Mouse (Mus musculus) kidney, adult 2 months (tissue): ENCODE results near the gene Dhx33. TPM values are rescaled to one million over a fixed set of nuclear protein-coding genes. Genes with fewer than 3 reads are reported as not detected.

Experiments
- DNase-seq: peaks from one replicate; pipeline ENCODE4 v3.0.0; 2021
- H3K27ac ChIP-seq: fragments of 200-500 bp; 2 replicates; pipeline ENCODE4 v1.5.1; 2012; ENCODE audit warnings: low read depth, low read length, control low read depth, inconsistent platforms; ENCODE audit not compliant: insufficient read depth
- H3K27me3 ChIP-seq: fragments of 200-500 bp; replicated peaks from 2 replicates; pipeline ENCODE4 v1.6.1; 2012; ENCODE audit warnings: mild to moderate bottlenecking, moderate library complexity, low read length, inconsistent platforms; ENCODE audit not compliant: control insufficient read depth, insufficient read depth
- H3K36me3 ChIP-seq: fragments of 200-500 bp; 2 replicates; pipeline ENCODE4 v1.6.1; 2012; ENCODE audit warnings: mild to moderate bottlenecking, moderate library complexity, low read length, inconsistent platforms; ENCODE audit not compliant: control insufficient read depth, insufficient read depth
- H3K4me1 ChIP-seq: fragments of 200-500 bp; 2 replicates; pipeline ENCODE4 v1.6.1; 2011; ENCODE audit warnings: low read length; ENCODE audit not compliant: control insufficient read depth, insufficient read depth
- H3K4me3 ChIP-seq: fragments of 200-500 bp; 2 replicates; pipeline ENCODE4 v1.5.1; 2011; ENCODE audit warnings: mild to moderate bottlenecking, low read depth, low read length, control low read depth; ENCODE audit not compliant: insufficient read depth
- CTCF ChIP-seq: fragments of 200-500 bp; conservative IDR thresholded peaks from 2 replicates; pipeline ENCODE4 v1.5.1; 2011; ENCODE audit warnings: low read depth, mild to moderate bottlenecking, control low read depth, low read length, moderate library complexity, mixed read lengths; ENCODE audit not compliant: insufficient read depth, insufficient read length
- POLR2A ChIP-seq: fragments of 200-500 bp; IDR thresholded peaks from one replicate; pipeline ENCODE4 v1.6.1; 2011; ENCODE audit warnings: low read depth, low read length, control low read depth
- WGBS: fragments of 180-500 bp; shearing (Covaris S2); methylation state at CpG from one replicate; pipeline ENCODE4 v1.1.7; 2018; 5-methylcytosine and 5-hydroxymethylcytosine counted together
- polyA plus RNA-seq: library from polyadenylated mRNA; depleted of rRNA; stranded (reverse); fragments of >200 nt; gene quantifications from 2 replicates; pipeline ENCODE4 v1.2.3, GENCODE M21; 2012

Gene Dhx33
- polyA plus RNA-seq, 1 experiment = 14.9 TPM

DNA sequence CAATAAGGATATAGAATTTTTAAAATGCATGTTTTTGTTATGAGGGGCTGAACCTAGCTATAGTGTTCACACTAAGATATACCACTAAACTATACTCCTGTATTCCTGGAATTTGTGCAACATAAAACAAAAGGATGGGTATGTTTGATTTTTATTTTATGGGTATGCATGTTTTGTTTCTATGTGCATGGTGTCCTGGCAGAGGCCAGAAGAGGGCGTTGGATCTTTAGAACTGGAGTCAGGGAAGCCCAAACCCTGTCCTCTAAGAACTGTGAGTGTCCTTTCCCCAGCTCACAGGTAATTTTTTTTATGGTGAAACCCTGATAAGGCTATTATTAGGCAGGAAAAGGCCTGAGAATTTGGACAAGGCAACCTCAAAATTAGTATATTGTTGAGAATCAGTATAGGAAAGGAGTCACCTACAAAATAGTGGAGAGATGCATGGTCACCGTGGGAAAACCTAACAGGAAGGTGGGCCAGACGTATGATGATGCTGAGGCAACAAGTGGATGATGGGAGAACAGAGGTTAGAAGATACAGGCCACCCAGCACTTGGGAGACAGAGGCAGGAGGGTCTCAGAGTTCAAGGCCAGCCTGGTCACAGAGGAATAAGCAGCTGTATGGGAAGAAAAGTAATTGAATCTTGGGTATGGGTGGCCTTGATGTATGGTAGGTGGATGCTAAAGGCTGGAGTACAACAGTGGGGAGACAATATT is 25.3 kb upstream of the Dhx33 start:
- Histone ChIP-seq H3K4me1 (no peaks in the 10 kb centered on the region), H3K4me3 (no peak overlapping the region), H3K36me3 (peaks cover 5% of the 10 kb centered on the region), H3K27ac (no peak overlapping the region), H3K27me3 (no peaks in the 10 kb centered on the region)
- no peak for DNase-seq
- no peak for TF ChIP-seq POLR2A
- 76% methylated on average over 3 of the region's 3 CpGs for WGBS

DNA sequence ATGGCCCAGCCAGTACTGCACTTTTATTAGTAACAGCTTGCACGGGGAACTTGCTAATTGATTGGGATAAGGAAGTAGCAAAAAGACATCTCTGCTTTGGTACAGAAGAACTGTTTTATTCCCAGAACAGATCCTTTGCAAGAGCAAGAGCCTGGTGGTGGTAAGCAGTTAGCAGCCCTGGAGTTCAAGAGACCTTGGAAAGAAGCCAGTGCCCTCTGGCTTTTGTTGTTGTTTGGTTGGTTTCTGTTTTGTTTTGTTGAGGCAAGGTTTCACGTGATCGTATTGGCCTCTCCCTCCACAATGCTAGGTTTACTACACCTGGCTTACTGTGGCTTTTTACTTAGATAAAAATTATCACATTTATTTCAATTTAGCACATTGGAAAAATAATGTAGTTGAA is 24.0 kb upstream of the Dhx33 start:
- Histone ChIP-seq H3K27me3 (no peaks in the 10 kb centered on the region), H3K4me3 (no peak overlapping the region), H3K36me3 (peaks cover 5% of the 10 kb centered on the region), H3K27ac (no peak overlapping the region), H3K4me1 (no peaks in the 10 kb centered on the region)
- DNase-seq = peak; percentile 10
- TF ChIP-seq POLR2A = no peak
- no peak for TF ChIP-seq CTCF
- 51% methylated on average over 3 of the region's 3 CpGs for WGBS

GRCm38 (mm10) chr11:71019201-71020068 is 15.2 kb upstream of the Dhx33 start, which contains the start of the genes Mis12 and Derl2:
Mis12 (plus strand) TSS chr11:71019611.
Derl2 (minus strand) TSS chr11:71019841.
- peak within 1 kb of the TSS; percentile 94 for H3K4me3 ChIP-seq
- no peaks in the 10 kb centered on the region; the same call in 1 of the 2 replicates for H3K36me3 ChIP-seq
- DNase-seq = peak; percentile 100
- no peaks in the 10 kb centered on the region for H3K27me3 ChIP-seq
- peak within 1 kb of the TSS; percentile 86 for H3K27ac ChIP-seq
- no peak for TF ChIP-seq CTCF
- peak; percentile 53 for TF ChIP-seq POLR2A
- under 1% methylated on average over 71 of the region's 71 CpGs for WGBS
- H3K4me1 ChIP-seq = peaks cover 3% of the 10 kb centered on the region

DNA sequence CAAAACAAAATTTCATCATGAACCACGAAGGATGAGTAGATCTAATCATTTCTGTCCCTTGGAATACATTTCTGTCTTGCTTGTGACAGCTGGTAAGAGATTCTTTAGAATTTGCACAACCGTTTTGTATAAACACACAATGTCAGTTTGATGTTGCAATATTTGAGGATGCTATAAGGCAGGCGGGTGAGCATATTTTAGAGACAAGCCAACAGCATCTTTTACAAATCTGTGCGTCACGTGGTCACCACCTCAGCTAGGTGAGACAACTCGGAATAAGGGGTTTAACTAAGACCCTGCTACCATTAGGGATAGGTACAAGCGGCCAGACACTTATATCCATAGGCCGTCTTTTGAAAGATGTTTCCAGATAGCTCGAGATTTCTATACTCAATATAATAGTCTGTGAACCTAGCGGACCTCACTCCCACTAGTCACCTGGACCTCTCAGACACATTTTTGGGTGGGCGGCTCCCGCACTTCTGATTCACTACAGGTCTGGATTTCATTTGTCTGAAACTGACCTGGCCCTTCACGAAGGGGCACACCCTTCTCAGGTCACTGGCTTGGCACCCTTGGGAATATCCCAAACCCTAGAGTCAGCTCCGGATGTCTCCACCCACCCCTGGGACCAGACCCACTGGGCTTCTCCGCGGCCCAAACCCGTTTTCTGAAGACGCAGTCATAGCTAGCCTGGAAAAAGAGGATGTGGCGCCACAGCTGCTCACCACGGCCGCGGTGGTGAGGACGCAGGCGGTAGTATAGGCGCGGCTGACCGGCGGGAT is 14.4 kb upstream of the Dhx33 start:
- WGBS = 4% methylated on average over 28 of the region's 28 CpGs
- Histone ChIP-seq H3K27ac (peak overlapping the region; percentile 86), H3K4me1 (peaks cover 3% of the 10 kb centered on the region), H3K36me3 (no peaks in the 10 kb centered on the region; the same call in 1 of the 2 replicates), H3K27me3 (no peaks in the 10 kb centered on the region), H3K4me3 (peak overlapping the region; percentile 94)
- TF ChIP-seq CTCF (no peak), POLR2A (no peak)
- DNase-seq = no peak

DNA sequence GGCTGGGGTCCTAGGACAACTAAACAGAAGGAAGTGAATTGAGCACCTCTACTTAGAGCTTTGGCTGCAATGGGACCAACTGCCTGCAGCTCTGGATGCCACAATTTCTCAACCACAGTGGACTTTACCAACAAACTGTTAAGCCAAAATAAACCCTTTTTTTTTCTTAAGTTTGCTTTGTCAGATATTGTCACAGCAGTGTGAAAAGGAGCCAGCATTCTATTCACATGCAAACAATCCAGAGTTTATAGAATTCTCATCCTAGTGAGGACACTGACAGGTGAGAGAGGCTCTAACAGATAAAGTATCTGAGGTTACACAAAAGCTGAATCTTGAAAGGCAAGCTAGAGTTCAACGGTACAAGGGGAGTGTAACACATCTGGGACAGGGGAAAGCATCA is 12.8 kb upstream of the Dhx33 start:
- Histone ChIP-seq H3K27me3 (no peaks in the 10 kb centered on the region), H3K4me3 (no peak overlapping the region), H3K27ac (no peak overlapping the region), H3K36me3 (no peaks in the 10 kb centered on the region; the same call in none of the 2 replicates), H3K4me1 (peaks cover 3% of the 10 kb centered on the region)
- WGBS = 85% methylated on average over 1 of the region's 1 CpGs
- DNase-seq = no peak
- TF ChIP-seq POLR2A (no peak), CTCF (no peak)

GRCm38 (mm10) chr11:71012743-71013142 is 8.5 kb upstream of the Dhx33 start:
- TF ChIP-seq CTCF = no peak; the same call in 1 of the 2 replicates
- 95% methylated on average over 7 of the region's 7 CpGs for WGBS
- H3K4me1 ChIP-seq = no peaks in the 10 kb centered on the region; the same call in 1 of the 2 replicates
- no peak overlapping the region for H3K4me3 ChIP-seq
- H3K36me3 ChIP-seq = peaks cover 9% of the 10 kb centered on the region
- no peaks in the 10 kb centered on the region for H3K27me3 ChIP-seq
- DNase-seq = no peak
- H3K27ac ChIP-seq = no peak overlapping the region

DNA sequence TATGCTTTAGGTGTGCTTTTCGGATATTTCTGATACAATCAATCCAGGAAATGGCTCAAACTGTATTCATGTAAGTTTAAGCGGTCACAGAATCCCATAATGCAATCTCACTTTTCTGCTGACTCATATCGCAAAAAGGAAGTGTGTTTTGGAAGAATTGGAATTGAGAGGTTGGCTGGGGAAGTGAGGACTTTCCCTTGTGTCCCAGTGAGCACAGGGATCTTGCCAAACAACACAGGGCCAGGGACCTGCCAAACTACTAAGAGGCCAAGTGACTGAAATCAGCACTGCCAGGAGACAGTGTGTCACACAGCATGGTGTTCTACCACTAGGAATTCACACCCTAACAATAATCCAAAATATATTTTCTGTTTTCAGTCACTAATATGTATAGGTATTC is 4.1 kb upstream of the Dhx33 start:
- no peaks in the 10 kb centered on the region for H3K4me1 ChIP-seq
- DNase-seq = peak; percentile 19
- no peak overlapping the region for H3K27ac ChIP-seq
- TF ChIP-seq CTCF (no peak), POLR2A (no peak)
- H3K27me3 ChIP-seq = no peaks in the 10 kb centered on the region
- peaks cover 9% of the 10 kb centered on the region for H3K36me3 ChIP-seq
- 72% methylated on average over 3 of the region's 3 CpGs for WGBS
- H3K4me3 ChIP-seq = no peak overlapping the region
